Mouse (Mus musculus) forebrain, embryonic 12.5 days (tissue): Measurements from ENCODE around the gene Tac4. TPM values are rescaled to one million over a fixed set of nuclear protein-coding genes. Genes with fewer than 3 reads are reported as not detected.
A peak's percentile ranks its signal among the peaks of the same experiment; 100 is the strongest.

Experiments
- ATAC-seq: fragments of 200-750 bp; cut with Nextera tagmentation; 2 replicates; pipeline ENCODE4 v1.8.0; 2017; ENCODE audit warnings: moderate TSS enrichment; ENCODE audit not compliant: low FRiP score
- H3K27ac ChIP-seq: fragments of 300-500 bp; sonication (generic); 2 replicates; pipeline ENCODE4 v1.5.1; 2016; ENCODE audit warnings: mild to moderate bottlenecking
- H3K27me3 ChIP-seq: fragments of 300-500 bp; sonication (generic); 2 replicates; pipeline ENCODE4 v1.6.1; 2016; ENCODE audit warnings: mild to moderate bottlenecking
- H3K36me3 ChIP-seq: fragments of 300-500 bp; sonication (generic); replicated peaks from 2 replicates; pipeline ENCODE4 v1.6.1; 2016; ENCODE audit warnings: mild to moderate bottlenecking
- H3K4me1 ChIP-seq: fragments of 300-500 bp; sonication (generic); 2 replicates; pipeline ENCODE4 v1.6.1; 2016
- H3K4me2 ChIP-seq: fragments of 300-500 bp; sonication (generic); 2 replicates; pipeline ENCODE4 v1.6.1; 2016; ENCODE audit warnings: mild to moderate bottlenecking, moderate library complexity
- H3K4me3 ChIP-seq: fragments of 300-500 bp; sonication (generic); replicated peaks from 2 replicates; pipeline ENCODE4 v1.5.1; 2016; ENCODE audit warnings: mild to moderate bottlenecking
- H3K9ac ChIP-seq: fragments of 300-500 bp; sonication (generic); 2 replicates; pipeline ENCODE4 v1.6.1; 2016; ENCODE audit warnings: mild to moderate bottlenecking
- H3K9me3 ChIP-seq: fragments of 300-500 bp; sonication (generic); 2 replicates; pipeline ENCODE4 v1.6.1; 2016
- WGBS: fragments of 180-500 bp; shearing (Covaris S2); methylation state at CpG from one replicate; pipeline ENCODE4 v1.1.7; 2016; 5-methylcytosine and 5-hydroxymethylcytosine counted together
- polyA plus RNA-seq: library from polyadenylated mRNA; unstranded; fragments of >200 nt; fragmentation: Nextera tagmentation; extraction: Ambion mirVana; gene quantifications from 2 replicates; pipeline ENCODE4 v1.2.1, GENCODE M21; 2016

Tac4 gene
- 0.20 TPM in 1 of 2 replicates, not detected in the other for polyA plus RNA-seq

DNA sequence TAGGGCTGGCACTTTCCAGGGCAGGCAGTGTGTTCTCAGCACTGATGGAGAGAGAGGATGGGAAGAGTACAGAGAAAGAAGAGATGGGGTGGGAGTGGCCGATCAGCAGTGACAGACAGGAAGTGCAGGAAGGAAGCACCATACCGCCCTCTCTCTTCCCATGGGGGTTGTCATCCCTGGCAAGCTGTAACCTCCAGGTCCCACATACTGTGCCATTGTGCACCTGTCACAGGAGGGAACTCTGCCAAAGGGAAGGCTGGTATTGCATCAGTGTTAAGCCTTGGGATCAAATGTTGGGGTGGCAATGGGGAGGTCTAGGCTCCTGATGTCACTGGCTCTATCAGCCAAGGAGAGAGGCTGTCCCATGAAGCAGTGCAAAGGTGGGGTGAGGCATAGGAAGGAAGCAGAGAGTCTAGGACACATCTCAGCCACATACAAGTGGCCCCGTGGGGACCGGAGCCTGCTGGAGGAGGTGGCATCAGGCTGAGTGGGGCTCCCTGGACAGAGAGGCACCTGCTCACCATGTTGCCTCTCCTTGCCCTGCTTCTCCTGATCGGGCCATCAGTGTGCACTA lies at the start of gene Tac4:
Tac4 (plus strand) TSS at position 352 of the 574 bp plus-strand sequence.
- 76% methylated on average over 5 of the region's 5 CpGs for WGBS
- H3K36me3 ChIP-seq, result no peaks in the 10 kb centered on the region
- ATAC-seq, result no peak
- H3K27ac ChIP-seq, result no peak within 1 kb of the TSS
- H3K9me3 ChIP-seq, result no peaks in the 10 kb centered on the region
- no peak within 1 kb of the TSS for H3K4me2 ChIP-seq
- no peak within 1 kb of the TSS for H3K4me3 ChIP-seq
- peaks cover 36% of the 10 kb centered on the region for H3K4me1 ChIP-seq
- peaks cover 36% of the 10 kb centered on the region for H3K27me3 ChIP-seq
- no peak within 1 kb of the TSS for H3K9ac ChIP-seq

DNA sequence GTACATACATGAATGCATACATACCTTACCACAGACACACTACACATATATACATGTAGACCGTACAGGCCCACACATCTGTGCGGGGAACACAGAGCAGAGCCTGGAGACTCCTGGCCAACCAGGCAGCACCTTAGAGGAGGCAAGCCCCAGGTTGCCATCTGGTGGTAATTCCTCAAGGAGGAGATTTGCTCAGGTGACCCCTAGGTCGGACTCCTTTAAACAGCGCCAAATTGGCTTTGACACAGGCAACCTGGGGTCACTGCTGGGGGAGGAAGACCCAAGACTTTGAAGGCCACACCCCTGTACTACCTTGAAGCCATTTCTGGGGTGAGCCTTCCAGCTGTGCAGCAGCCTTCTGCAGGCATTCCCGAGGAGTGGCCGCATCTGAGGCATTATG lies 47.7 kb upstream of the Tac4 start:
- H3K4me3 ChIP-seq, result no peak overlapping the region
- H3K4me1 ChIP-seq, result peaks cover 24% of the 10 kb centered on the region
- ATAC-seq, result no peak
- 25% methylated on average over 6 of the region's 6 CpGs for WGBS
- no peaks in the 10 kb centered on the region for H3K36me3 ChIP-seq
- no peak overlapping the region for H3K9ac ChIP-seq
- H3K9me3 ChIP-seq, result no peaks in the 10 kb centered on the region
- H3K4me2 ChIP-seq, result no peak overlapping the region
- H3K27me3 ChIP-seq, result peaks cover 22% of the 10 kb centered on the region; the same call in 1 of the 2 replicates
- H3K27ac ChIP-seq, result no peak overlapping the region

DNA sequence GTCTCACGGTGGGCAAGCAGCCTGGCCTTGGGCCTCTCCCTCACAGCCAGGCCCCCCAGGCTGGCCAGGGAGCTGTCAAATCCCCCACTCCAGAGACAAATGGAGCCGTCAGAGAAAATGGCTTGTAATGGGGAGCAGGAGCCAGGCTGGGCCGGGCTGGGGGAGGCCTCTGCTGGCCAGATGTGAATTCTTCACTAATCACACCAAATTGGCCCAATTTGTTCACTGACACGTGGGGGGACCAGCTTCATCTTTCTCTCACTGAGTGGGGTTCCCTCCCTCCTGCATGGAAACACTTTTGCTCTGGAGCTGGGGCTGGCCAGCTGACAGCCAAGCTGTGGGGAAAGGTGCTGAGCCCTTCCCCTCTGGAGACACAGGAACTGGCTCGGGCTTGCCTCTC lies 47.0 kb upstream of the Tac4 start:
- Histone ChIP-seq H3K4me2 (no peak overlapping the region), H3K36me3 (no peaks in the 10 kb centered on the region), H3K9ac (0 out of 2 replicates have a peak overlapping the region, but pooled peaks have one; percentile 25), H3K4me3 (no peak overlapping the region), H3K27me3 (peaks cover 17% of the 10 kb centered on the region; the same call in 1 of the 2 replicates), H3K9me3 (no peaks in the 10 kb centered on the region), H3K4me1 (peaks cover 24% of the 10 kb centered on the region), H3K27ac (peak overlapping the region; percentile 14; the same call in 1 of the 2 replicates)
- no peak for ATAC-seq
- 9% methylated on average over 5 of the region's 5 CpGs for WGBS

DNA sequence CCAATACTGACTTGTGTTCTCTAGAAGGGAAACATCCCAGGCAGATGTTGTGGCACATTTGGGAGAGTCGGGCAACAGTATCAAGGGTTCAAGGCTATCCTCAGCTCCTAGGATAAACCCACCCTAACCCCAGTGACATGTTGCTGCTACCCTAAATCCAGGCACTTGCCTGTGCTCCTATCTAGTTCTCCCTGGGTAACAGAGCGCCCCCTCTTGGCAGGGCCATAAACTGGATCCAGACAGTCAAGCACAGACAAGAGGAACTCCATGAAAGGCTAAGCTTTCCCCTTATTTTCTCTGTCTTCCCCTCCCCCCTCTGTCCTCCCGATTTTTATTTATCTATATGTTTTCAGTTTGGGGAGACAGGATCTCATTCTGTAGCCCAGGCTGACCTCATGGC lies 45.1 kb upstream of the Tac4 start:
- Histone ChIP-seq H3K36me3 (no peaks in the 10 kb centered on the region), H3K4me2 (no peak overlapping the region), H3K9ac (no peak overlapping the region), H3K4me1 (peaks cover 14% of the 10 kb centered on the region), H3K27me3 (peaks cover 11% of the 10 kb centered on the region; the same call in 1 of the 2 replicates), H3K27ac (no peak overlapping the region), H3K4me3 (no peak overlapping the region), H3K9me3 (no peaks in the 10 kb centered on the region)
- no peak for ATAC-seq
- WGBS, result 61% methylated on average over 3 of the region's 3 CpGs

DNA sequence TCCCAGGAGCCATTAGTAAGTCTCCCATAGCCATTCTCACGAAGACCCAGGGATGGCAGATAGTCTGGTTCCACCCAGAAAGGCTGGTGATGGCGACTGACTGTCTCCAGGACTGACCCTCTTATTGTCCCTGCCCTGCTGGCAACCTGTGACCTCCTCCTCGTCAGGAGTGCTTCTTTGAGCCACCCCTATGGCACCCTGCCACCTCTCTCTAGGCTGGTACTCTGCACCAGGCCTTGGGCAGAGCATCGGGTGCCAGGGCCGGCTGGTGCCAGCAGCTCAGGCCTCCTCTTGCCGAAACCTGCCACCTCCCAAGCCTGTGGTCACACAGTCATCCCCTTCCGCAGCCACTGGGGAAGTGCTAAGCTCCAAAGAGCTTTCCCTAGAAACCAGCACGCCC lies 42.2 kb upstream of the Tac4 start:
- no peak overlapping the region for H3K27ac ChIP-seq
- H3K4me1 ChIP-seq, result peaks cover 19% of the 10 kb centered on the region
- no peak overlapping the region for H3K4me3 ChIP-seq
- no peak for ATAC-seq
- no peak overlapping the region for H3K4me2 ChIP-seq
- 56% methylated on average over 8 of the region's 8 CpGs for WGBS
- no peaks in the 10 kb centered on the region for H3K9me3 ChIP-seq
- no peak overlapping the region for H3K9ac ChIP-seq
- H3K36me3 ChIP-seq, result no peaks in the 10 kb centered on the region
- H3K27me3 ChIP-seq, result peaks cover 24% of the 10 kb centered on the region

DNA sequence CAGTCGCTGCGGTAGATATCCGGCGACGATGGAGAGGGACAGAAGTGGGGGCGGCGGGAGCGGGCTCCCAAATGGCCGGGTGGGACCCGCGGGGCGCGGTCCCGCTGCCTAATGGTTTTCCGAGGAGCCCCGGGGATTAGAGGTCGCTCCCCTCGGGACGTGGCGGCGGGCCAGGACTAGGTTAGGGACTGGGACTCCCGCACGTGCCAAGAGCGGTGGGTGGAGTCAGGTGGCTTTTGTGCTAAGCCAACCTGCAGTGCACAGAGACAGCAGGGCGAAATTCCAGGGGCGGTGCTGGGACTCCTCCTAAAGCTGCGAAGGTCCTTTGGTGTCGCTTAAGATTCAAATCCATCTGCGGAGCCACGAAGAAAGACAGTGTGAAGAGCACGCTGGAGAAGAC lies 37.9 kb upstream of the Tac4 start:
- Histone ChIP-seq H3K4me2 (peak overlapping the region; percentile 61), H3K4me1 (peaks cover 14% of the 10 kb centered on the region), H3K9me3 (no peaks in the 10 kb centered on the region), H3K4me3 (peak overlapping the region; percentile 34), H3K27ac (no peak overlapping the region), H3K27me3 (peaks cover 53% of the 10 kb centered on the region), H3K36me3 (no peaks in the 10 kb centered on the region), H3K9ac (peak overlapping the region; percentile 44)
- under 1% methylated on average over 29 of the region's 31 CpGs for WGBS
- ATAC-seq, result no peak

DNA sequence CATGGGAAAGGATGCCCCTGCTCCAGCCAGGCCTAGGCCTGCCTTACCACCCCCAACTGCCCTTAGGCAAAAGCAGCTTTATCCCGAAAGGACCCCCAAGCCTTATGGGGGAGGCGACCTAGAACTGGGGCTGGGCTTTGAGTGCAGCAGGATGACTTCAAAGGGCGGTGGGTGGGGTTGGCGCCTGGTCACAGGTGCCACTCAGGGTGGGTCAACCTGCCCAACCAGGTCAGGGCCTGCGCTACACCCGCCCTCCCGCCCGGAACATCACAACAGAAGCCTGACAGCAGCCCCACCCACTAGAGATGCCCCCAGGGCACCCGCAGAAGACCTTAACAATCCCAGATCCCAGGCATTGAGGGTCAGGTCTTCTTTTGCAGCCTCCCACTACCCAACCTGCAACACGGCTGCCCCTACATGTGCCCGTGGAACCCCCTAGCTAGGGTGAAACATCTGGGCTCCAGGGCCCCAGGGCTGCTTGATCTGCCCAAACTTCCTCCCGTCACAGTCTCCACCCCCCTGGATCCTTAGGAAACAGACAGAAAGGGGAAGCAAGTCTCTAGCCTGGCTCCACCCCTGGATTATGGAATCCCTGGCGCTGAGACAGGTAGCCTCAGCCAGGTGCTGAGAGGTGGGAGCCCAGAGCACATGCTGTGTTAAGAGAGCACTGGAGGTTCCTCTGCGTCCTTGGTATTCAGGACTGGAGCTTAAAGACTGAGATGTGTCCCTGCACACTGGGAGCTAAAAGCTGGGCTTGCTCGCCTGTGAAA lies 37.0 kb upstream of the Tac4 start:
- 15% methylated on average over 15 of the region's 15 CpGs for WGBS
- no peak for ATAC-seq
- H3K36me3 ChIP-seq, result no peaks in the 10 kb centered on the region
- H3K9me3 ChIP-seq, result no peaks in the 10 kb centered on the region
- H3K9ac ChIP-seq, result no peak overlapping the region
- peaks cover 14% of the 10 kb centered on the region for H3K4me1 ChIP-seq
- no peak overlapping the region for H3K27ac ChIP-seq
- H3K4me3 ChIP-seq, result peak overlapping the region; percentile 34
- peak overlapping the region; percentile 61 for H3K4me2 ChIP-seq
- peaks cover 53% of the 10 kb centered on the region for H3K27me3 ChIP-seq

DNA sequence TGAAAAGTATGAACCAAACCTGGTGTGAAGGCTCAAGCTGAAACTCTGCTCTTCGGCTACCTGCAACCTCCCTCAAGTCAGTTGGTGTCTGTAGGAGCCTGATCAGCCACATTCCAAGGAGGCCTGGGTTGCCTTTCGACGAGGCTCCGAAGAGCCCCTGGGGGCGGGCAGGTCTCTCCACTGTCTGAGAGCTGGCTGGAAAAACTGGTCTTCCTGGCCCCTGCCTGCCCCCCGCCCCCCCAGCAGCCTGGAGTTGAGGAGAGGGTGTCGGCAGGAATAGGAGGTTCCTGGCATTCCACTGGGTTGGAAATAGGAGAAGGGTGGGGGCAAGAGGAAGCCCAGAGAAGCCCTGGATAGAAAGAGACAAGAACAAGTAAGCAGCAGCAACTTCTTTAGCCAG lies 35.9 kb upstream of the Tac4 start:
- peaks cover 14% of the 10 kb centered on the region for H3K4me1 ChIP-seq
- 26% methylated on average over 7 of the region's 7 CpGs for WGBS
- H3K4me2 ChIP-seq, result no peak overlapping the region
- no peak for ATAC-seq
- H3K4me3 ChIP-seq, result no peak overlapping the region
- no peak overlapping the region for H3K27ac ChIP-seq
- no peak overlapping the region for H3K9ac ChIP-seq
- no peaks in the 10 kb centered on the region for H3K9me3 ChIP-seq
- H3K27me3 ChIP-seq, result peaks cover 56% of the 10 kb centered on the region
- H3K36me3 ChIP-seq, result no peaks in the 10 kb centered on the region

DNA sequence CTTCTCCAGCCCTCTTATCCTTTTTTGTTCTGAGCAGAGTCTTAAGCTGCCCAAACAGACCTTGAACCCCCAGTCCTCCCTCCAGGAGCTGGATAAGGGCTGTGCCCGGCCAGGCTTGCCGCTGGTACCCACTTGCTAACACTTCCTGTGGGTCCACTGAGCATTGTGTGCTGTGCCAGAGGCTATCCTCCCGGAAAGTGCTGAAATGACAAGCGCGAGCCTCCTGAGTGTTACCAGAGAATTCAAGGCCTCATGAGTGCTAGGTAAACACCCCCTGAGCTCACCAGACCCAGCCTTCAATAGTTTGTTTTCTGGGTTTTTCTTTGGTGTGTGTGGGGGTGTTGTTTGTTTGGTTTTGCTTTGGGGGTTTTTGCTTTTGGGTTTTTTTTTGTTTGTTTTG lies 33.9 kb upstream of the Tac4 start:
- H3K4me1 ChIP-seq, result peaks cover 19% of the 10 kb centered on the region
- peaks cover 67% of the 10 kb centered on the region for H3K27me3 ChIP-seq

DNA sequence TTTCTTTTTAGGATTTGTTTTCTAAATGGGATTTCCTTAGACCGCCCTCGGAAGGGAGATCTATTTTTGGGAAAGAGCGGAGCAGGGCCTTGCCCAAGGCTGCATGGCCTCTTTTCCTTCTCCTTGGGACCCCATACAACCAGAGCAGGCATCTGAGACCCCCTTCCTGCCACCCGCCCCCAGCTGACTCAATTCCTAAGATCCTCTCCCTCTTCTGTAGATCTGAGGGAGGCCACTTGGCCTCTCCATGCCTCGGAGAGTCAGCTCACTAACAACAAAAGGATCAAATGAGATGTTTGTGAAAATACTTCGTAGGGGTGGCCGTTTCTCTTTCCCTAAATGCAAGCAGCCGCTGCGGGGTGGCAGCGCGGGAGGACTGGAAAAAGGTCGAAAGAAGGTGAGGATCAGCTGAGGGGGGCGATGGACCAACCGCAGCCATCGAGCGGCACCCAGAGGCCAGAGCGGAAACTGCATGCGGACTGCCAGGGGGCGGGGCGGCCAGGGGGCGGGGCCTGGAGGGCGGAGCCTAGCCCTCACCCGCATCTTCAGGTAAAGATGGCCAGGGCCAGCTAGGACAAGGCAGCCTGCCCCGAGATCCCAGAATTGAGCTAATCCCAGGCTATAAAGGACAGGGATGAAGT lies 29.5 kb upstream of the Tac4 start:
- 7% methylated on average over 24 of the region's 24 CpGs for WGBS
- ATAC-seq, result peak; percentile 69

More for the DNA sequence above, 33.9 kb upstream of the Tac4 start:
- no peak overlapping the region for H3K27ac ChIP-seq
- 63% methylated on average over 5 of the region's 5 CpGs for WGBS
- H3K4me2 ChIP-seq, result no peak overlapping the region
- H3K36me3 ChIP-seq, result no peaks in the 10 kb centered on the region
- H3K9me3 ChIP-seq, result no peaks in the 10 kb centered on the region
- no peak overlapping the region for H3K9ac ChIP-seq
- ATAC-seq, result no peak
- no peak overlapping the region for H3K4me3 ChIP-seq

DNA sequence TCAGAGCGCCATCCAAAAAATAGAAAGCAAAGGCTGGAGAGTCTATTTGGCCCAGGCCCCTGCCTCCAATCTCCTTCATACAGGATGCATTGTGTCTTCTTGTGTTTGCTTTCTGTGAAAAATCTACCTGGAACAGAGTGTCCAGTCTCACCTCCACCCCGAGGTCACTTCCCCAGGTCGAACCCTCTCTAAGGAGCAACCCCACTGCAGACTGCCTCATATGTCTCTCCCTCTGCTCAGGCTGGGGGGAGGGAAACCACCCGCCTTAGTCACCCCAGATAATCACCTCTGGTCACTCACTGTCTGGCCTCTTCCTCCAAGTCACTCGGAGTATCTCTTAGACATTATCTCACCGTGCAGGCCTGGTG lies 29.0 kb upstream of the Tac4 start:
- no peak overlapping the region for H3K4me3 ChIP-seq
- H3K27me3 ChIP-seq, result peaks cover 27% of the 10 kb centered on the region
- peaks cover 4% of the 10 kb centered on the region; the same call in 1 of the 2 replicates for H3K4me1 ChIP-seq
- 35% methylated on average over 6 of the region's 6 CpGs for WGBS
- peak; percentile 27 for ATAC-seq
- H3K27ac ChIP-seq, result no peak overlapping the region
- peak overlapping the region; percentile 44; the same call in 1 of the 2 replicates for H3K4me2 ChIP-seq
- H3K9me3 ChIP-seq, result no peaks in the 10 kb centered on the region
- H3K9ac ChIP-seq, result no peak overlapping the region
- H3K36me3 ChIP-seq, result no peaks in the 10 kb centered on the region

More for the DNA sequence above, 29.5 kb upstream of the Tac4 start:
- peaks cover 4% of the 10 kb centered on the region; the same call in 1 of the 2 replicates for H3K4me1 ChIP-seq
- H3K27me3 ChIP-seq, result peaks cover 32% of the 10 kb centered on the region
- H3K4me2 ChIP-seq, result peak overlapping the region; percentile 44
- 0 out of 2 replicates have a peak overlapping the region, but pooled peaks have one; percentile 17 for H3K9ac ChIP-seq
- no peaks in the 10 kb centered on the region for H3K9me3 ChIP-seq
- no peak overlapping the region for H3K4me3 ChIP-seq
- no peak overlapping the region for H3K27ac ChIP-seq
- H3K36me3 ChIP-seq, result no peaks in the 10 kb centered on the region

DNA sequence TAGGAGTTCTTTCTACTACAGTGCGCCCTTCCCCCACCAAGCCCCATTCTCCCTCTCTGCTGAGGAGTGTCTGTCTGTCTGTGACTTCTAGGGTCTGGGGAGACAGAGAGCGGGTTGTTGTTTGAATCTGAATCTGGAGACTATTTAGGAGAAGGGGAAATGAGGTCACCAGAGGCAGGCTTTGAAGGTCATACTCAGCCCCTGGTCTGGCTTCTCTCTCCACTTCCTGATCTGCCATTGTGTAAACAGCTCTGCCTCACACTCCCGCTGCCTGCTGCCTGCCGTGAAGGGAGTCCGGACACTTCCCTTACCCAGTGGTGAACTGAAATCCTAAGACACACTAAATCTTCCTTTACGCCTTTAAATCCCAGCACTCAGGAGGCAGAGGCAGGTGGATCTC lies 22.9 kb upstream of the Tac4 start:
- Histone ChIP-seq H3K4me1 (peaks cover 4% of the 10 kb centered on the region; the same call in 1 of the 2 replicates), H3K27me3 (0 out of 2 replicates have a peak, but pooled peaks cover 2% of the 10 kb centered on the region), H3K36me3 (no peaks in the 10 kb centered on the region), H3K4me2 (no peak overlapping the region), H3K4me3 (no peak overlapping the region), H3K9me3 (no peaks in the 10 kb centered on the region), H3K9ac (no peak overlapping the region), H3K27ac (no peak overlapping the region)
- 78% methylated on average over 6 of the region's 6 CpGs for WGBS
- no peak for ATAC-seq
